Mouse (Mus musculus) heart, embryonic 15.5 days (tissue): ENCODE measurements around the gene Clec16a. TPM values are rescaled to one million over a fixed set of nuclear protein-coding genes. Genes with fewer than 3 reads are reported as not detected.
A peak's percentile ranks its signal among the peaks of the same experiment; 100 is the strongest.

Experiments used
- ATAC-seq: fragments of 200-750 bp; cut with Nextera tagmentation; replicated peaks from 2 replicates; pipeline ENCODE4 v1.8.0; 2017; ENCODE audit warnings: low read depth, moderate TSS enrichment; ENCODE audit not compliant: insufficient number of reproducible peaks, insufficient read depth, low FRiP score
- H3K27ac ChIP-seq: fragments of 300-500 bp; sonication (generic); 2 replicates; pipeline ENCODE4 v1.5.1; 2015; ENCODE audit warnings: mild to moderate bottlenecking, inconsistent platforms
- H3K27me3 ChIP-seq: fragments of 300-500 bp; sonication (generic); 2 replicates; pipeline ENCODE4 v1.6.1; 2015; ENCODE audit warnings: inconsistent platforms
- H3K36me3 ChIP-seq: fragments of 300-500 bp; sonication (generic); 2 replicates; pipeline ENCODE4 v1.6.1; 2015; ENCODE audit warnings: mild to moderate bottlenecking, inconsistent platforms
- H3K4me1 ChIP-seq: fragments of 300-500 bp; sonication (generic); replicated peaks from 2 replicates; pipeline ENCODE4 v1.6.1; 2015; ENCODE audit warnings: inconsistent platforms
- H3K4me2 ChIP-seq: fragments of 300-500 bp; sonication (generic); 2 replicates; pipeline ENCODE4 v1.6.1; 2015; ENCODE audit warnings: inconsistent platforms, mild to moderate bottlenecking, moderate library complexity
- H3K4me3 ChIP-seq: fragments of 300-500 bp; sonication (generic); 2 replicates; pipeline ENCODE4 v1.5.1; 2015; ENCODE audit warnings: mild to moderate bottlenecking, inconsistent platforms
- H3K9ac ChIP-seq: fragments of 300-500 bp; sonication (generic); 2 replicates; pipeline ENCODE4 v1.6.1; 2015; ENCODE audit warnings: mild to moderate bottlenecking, inconsistent platforms
- H3K9me3 ChIP-seq: fragments of 300-500 bp; sonication (generic); replicated peaks from 2 replicates; pipeline ENCODE4 v1.6.1; 2016; ENCODE audit warnings: inconsistent platforms
- WGBS: fragments of 180-500 bp; shearing (Covaris S2); methylation state at CpG from one replicate; pipeline ENCODE4 v1.1.7; 2015; ENCODE audit warnings: mixed read lengths; 5-methylcytosine and 5-hydroxymethylcytosine counted together
- polyA plus RNA-seq: library from polyadenylated mRNA; unstranded; fragments of >200 nt; fragmentation: Nextera tagmentation; extraction: Ambion mirVana; gene quantifications from 2 replicates; pipeline ENCODE4 v1.2.1, GENCODE M21; 2015

Clec16a gene
- polyA plus RNA-seq, 1 experiment from 2014 or later, result 30.4 TPM

DNA sequence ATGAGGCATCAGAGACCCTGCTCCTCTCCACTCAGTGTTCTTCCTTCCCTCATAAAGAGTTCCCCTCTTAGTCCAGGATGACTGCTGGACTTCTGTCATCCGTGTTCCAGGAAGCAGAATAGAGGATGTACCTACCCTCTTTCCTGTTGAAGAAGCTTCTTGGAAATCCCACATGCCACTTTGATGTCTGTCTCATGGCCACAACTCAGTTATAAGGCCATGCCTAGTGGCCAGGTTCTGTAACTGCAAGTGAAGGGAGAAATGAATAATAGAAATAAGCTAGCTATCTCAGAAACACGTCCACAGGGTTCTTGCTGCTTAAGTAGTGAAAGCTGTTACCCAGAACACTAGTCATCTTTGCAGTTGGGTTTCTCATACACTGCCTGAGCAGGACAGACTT lies 180.0 kb downstream of the Clec16a start:
- Histone ChIP-seq H3K9ac (no peak overlapping the region), H3K4me3 (no peak overlapping the region), H3K27me3 (no peaks in the 10 kb centered on the region), H3K27ac (no peak overlapping the region), H3K9me3 (no peaks in the 10 kb centered on the region), H3K4me1 (peaks cover 15% of the 10 kb centered on the region), H3K4me2 (no peak overlapping the region), H3K36me3 (no peaks in the 10 kb centered on the region)
- 62% methylated on average over 2 of the region's 2 CpGs for WGBS
- no peak for ATAC-seq

DNA sequence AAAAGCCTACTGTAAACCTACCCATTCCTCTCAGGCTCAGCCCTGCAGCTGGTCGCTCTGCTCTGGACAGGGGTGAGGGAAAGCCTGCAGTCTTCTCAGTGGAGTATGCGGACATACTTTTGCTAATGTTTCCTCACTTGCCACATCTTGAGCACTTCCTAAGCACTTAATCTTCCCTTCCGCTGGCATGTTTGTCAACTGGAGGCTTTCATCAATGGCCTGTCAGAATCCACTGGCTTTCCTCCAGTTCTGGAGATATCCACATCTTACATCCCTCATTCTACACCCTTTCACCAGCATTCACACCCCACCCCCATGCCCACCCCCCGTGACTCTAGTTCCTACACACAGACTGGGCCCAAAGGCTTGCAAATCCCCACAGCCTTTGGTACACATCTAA lies 182.5 kb downstream of the Clec16a start:
- no peak overlapping the region for H3K27ac ChIP-seq
- no peak for ATAC-seq
- H3K9ac ChIP-seq, result no peak overlapping the region
- WGBS, result 61% methylated on average over 4 of the region's 4 CpGs
- H3K4me2 ChIP-seq, result no peak overlapping the region
- H3K4me3 ChIP-seq, result no peak overlapping the region
- no peaks in the 10 kb centered on the region for H3K36me3 ChIP-seq
- no peaks in the 10 kb centered on the region for H3K27me3 ChIP-seq
- H3K9me3 ChIP-seq, result no peaks in the 10 kb centered on the region
- H3K4me1 ChIP-seq, result peaks cover 15% of the 10 kb centered on the region

- no peaks in the 10 kb centered on the region for H3K27me3 ChIP-seq
- no peaks in the 10 kb centered on the region for H3K36me3 ChIP-seq
- H3K4me1 ChIP-seq, result peaks cover 5% of the 10 kb centered on the region
- no peak overlapping the region for H3K4me3 ChIP-seq
- H3K9ac ChIP-seq, result no peak overlapping the region
- no peak overlapping the region for H3K27ac ChIP-seq
- H3K4me2 ChIP-seq, result no peak overlapping the region
- WGBS, result 60% methylated on average over 3 of the region's 3 CpGs
- H3K9me3 ChIP-seq, result no peaks in the 10 kb centered on the region
- no peak for ATAC-seq
These were observed 183.7 kb downstream of the Clec16a start for GRCm38 (mm10) chr16:10728886-10729285.

- Histone ChIP-seq H3K4me1 (peaks cover 5% of the 10 kb centered on the region), H3K9ac (no peak overlapping the region), H3K36me3 (no peaks in the 10 kb centered on the region), H3K27ac (no peak overlapping the region), H3K4me3 (no peak overlapping the region), H3K27me3 (no peaks in the 10 kb centered on the region), H3K4me2 (no peak overlapping the region), H3K9me3 (no peaks in the 10 kb centered on the region)
- 79% methylated on average over 4 of the region's 4 CpGs for WGBS
- ATAC-seq, result no peak
These were observed 185.8 kb downstream of the Clec16a start for GRCm38 (mm10) chr16:10730941-10731340.

GRCm38 (mm10) chr16:10731785-10732184 lies 186.6 kb downstream of the Clec16a start:
- Histone ChIP-seq H3K36me3 (no peaks in the 10 kb centered on the region), H3K27me3 (no peaks in the 10 kb centered on the region), H3K9me3 (no peaks in the 10 kb centered on the region), H3K4me1 (peaks cover 12% of the 10 kb centered on the region), H3K9ac (no peak overlapping the region), H3K27ac (no peak overlapping the region), H3K4me3 (no peak overlapping the region), H3K4me2 (no peak overlapping the region)
- no peak for ATAC-seq
- WGBS, result 88% methylated on average over 4 of the region's 4 CpGs

DNA sequence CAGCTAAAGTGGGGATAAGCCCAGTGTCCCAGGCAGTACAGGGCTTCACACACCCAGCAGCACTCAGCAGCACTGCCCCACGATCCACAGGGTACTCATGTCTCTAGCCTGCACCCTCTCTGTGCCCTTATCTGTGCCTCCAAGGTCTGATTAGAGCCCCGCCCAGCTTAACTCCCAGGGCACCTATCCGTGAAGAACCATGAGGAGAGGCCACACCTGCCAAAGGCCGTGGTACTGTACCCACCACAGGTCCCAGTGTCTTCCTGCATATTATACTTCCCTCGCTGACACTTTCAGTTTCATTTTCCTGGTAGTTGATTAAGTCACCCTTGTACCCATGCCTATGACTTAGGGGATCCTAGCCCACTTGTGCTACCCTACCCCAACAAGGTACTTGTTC lies 187.3 kb downstream of the Clec16a start:
- 70% methylated on average over 5 of the region's 5 CpGs for WGBS
- Histone ChIP-seq H3K4me2 (no peak overlapping the region), H3K4me1 (peaks cover 18% of the 10 kb centered on the region), H3K27ac (no peak overlapping the region), H3K9ac (no peak overlapping the region), H3K36me3 (no peaks in the 10 kb centered on the region), H3K4me3 (no peak overlapping the region), H3K9me3 (no peaks in the 10 kb centered on the region), H3K27me3 (no peaks in the 10 kb centered on the region)
- ATAC-seq, result no peak

GRCm38 (mm10) chr16:10735781-10736180 lies 190.6 kb downstream of the Clec16a start:
- no peak for ATAC-seq

GRCm38 (mm10) chr16:10736364-10736763 lies 191.2 kb downstream of the Clec16a start:
- Histone ChIP-seq H3K27me3 (no peaks in the 10 kb centered on the region), H3K36me3 (no peaks in the 10 kb centered on the region), H3K9ac (no peak overlapping the region), H3K4me2 (no peak overlapping the region), H3K9me3 (no peaks in the 10 kb centered on the region), H3K27ac (no peak overlapping the region), H3K4me1 (peaks cover 38% of the 10 kb centered on the region), H3K4me3 (no peak overlapping the region)
- ATAC-seq, result no peak
- 52% methylated on average over 10 of the region's 10 CpGs for WGBS

More at GRCm38 (mm10) chr16:10735781-10736180, 190.6 kb downstream of the Clec16a start:
- Histone ChIP-seq H3K27me3 (no peaks in the 10 kb centered on the region), H3K4me3 (no peak overlapping the region), H3K4me1 (peaks cover 38% of the 10 kb centered on the region), H3K4me2 (no peak overlapping the region), H3K27ac (no peak overlapping the region), H3K9me3 (no peaks in the 10 kb centered on the region), H3K36me3 (no peaks in the 10 kb centered on the region), H3K9ac (no peak overlapping the region)
- 48% methylated on average over 2 of the region's 2 CpGs for WGBS

GRCm38 (mm10) chr16:10737571-10737970 lies 192.4 kb downstream of the Clec16a start:
- H3K36me3 ChIP-seq, result no peaks in the 10 kb centered on the region
- H3K4me3 ChIP-seq, result no peak overlapping the region
- H3K27me3 ChIP-seq, result no peaks in the 10 kb centered on the region
- 0 out of 2 replicates have a peak, but pooled peaks have one; percentile 48 for ATAC-seq
- H3K9me3 ChIP-seq, result no peaks in the 10 kb centered on the region
- H3K9ac ChIP-seq, result no peak overlapping the region
- H3K4me1 ChIP-seq, result peaks cover 38% of the 10 kb centered on the region
- H3K27ac ChIP-seq, result peak overlapping the region; percentile 53
- H3K4me2 ChIP-seq, result no peak overlapping the region
- WGBS, result 65% methylated on average over 2 of the region's 2 CpGs

- no peak overlapping the region for H3K9ac ChIP-seq
- no peak for ATAC-seq
- H3K9me3 ChIP-seq, result no peaks in the 10 kb centered on the region
- no peak overlapping the region for H3K4me2 ChIP-seq
- 75% methylated on average over 3 of the region's 3 CpGs for WGBS
- H3K27me3 ChIP-seq, result no peaks in the 10 kb centered on the region
- no peaks in the 10 kb centered on the region for H3K36me3 ChIP-seq
- no peak overlapping the region for H3K4me3 ChIP-seq
- H3K27ac ChIP-seq, result peak overlapping the region; percentile 53
- peaks cover 38% of the 10 kb centered on the region for H3K4me1 ChIP-seq
These were observed 193.7 kb downstream of the Clec16a start for GRCm38 (mm10) chr16:10738866-10739265.

DNA sequence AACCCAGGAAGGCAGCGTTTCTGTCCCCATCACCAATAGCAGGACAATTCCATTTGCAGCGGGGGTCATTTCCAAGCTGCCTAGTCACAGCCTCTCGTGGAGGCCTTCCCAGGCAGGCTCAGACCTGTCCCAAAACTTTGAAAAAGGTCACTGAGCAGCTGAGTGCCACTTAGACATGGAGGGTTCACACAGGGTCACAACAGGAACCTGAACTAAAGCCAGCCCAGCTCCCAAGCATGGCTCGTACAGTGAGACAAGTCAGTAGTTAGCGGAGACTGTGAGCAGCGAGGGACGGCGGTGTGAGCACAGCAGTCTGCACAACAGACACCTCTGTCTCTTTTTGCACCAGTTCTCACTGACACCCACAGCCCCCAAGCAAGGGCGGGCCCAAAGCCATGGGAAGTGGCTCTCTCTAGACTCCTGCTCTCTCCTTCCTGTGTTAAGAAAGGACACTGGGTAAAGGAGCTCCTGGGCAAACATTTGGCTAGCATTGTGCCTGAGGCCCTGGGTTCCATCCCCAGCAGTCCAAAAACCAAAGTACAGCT lies 194.8 kb downstream of the Clec16a start:
- H3K4me2 ChIP-seq, result no peak overlapping the region
- WGBS, result 61% methylated on average over 9 of the region's 9 CpGs
- no peaks in the 10 kb centered on the region for H3K36me3 ChIP-seq
- ATAC-seq, result no peak
- no peak overlapping the region for H3K9ac ChIP-seq
- H3K27ac ChIP-seq, result no peak overlapping the region
- H3K9me3 ChIP-seq, result no peaks in the 10 kb centered on the region
- peaks cover 38% of the 10 kb centered on the region for H3K4me1 ChIP-seq
- no peak overlapping the region for H3K4me3 ChIP-seq
- H3K27me3 ChIP-seq, result no peaks in the 10 kb centered on the region

- Histone ChIP-seq H3K27ac (no peak overlapping the region), H3K36me3 (no peaks in the 10 kb centered on the region), H3K9me3 (no peaks in the 10 kb centered on the region), H3K9ac (no peak overlapping the region), H3K4me1 (peaks cover 32% of the 10 kb centered on the region), H3K4me3 (no peak overlapping the region), H3K27me3 (no peaks in the 10 kb centered on the region), H3K4me2 (no peak overlapping the region)
- WGBS, result 70% methylated on average over 2 of the region's 2 CpGs
- no peak for ATAC-seq
These were observed 195.9 kb downstream of the Clec16a start for GRCm38 (mm10) chr16:10741082-10741481.
